Comparison of ENCODE assay signal across 8 mouse cellular contexts in the genomic region with DNA sequence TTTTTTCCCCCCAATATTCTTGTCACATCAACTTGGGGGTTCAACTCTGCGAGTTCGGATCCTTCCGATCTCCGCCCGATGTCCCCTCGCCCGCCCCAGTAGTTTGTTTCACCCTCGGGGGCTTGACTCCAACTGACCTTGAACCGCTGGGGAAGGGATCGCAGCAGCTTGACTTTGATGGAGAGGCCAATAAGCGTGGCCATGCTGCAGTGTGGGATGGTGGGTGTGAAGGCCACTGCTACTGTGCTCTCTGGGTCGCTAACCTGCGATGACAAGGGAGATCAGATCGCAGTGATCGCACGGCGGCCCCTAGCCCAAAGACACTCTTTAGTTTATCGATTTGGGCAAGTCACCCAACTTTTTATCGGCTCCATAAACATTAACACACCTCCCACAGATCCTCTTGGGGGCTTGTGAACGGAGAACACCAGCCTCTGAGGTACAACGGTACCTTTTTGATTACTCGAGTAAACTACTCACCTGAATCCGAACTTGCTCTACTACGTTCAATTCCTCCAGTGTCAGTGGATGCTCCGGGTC. TPM values are rescaled to one million over a fixed set of nuclear protein-coding genes. Genes with fewer than 3 reads are reported as not detected.
A peak's percentile ranks its signal among the peaks of the same experiment; 100 is the strongest.
DNase-seq lines count a peak whose midpoint lies in the region; ATAC-seq and TF ChIP-seq lines count a peak whose summit lies in the region.

No protein-coding gene starts in this region.

- H3K9me3 ChIP-seq in heart, embryonic 13.5 days, result no peaks in the 10 kb centered on the region
- no peaks in the 10 kb centered on the region for H3K9me3 ChIP-seq in G1E (replicated peaks)
- H3K9me3 ChIP-seq in forebrain, embryonic 15.5 days, result no peaks in the 10 kb centered on the region
- no peaks in the 10 kb centered on the region for H3K9me3 ChIP-seq in liver, embryonic 11.5 days (ENCODE audit: control insufficient read depth, low read length)

- no peaks in the 10 kb centered on the region for H3K27me3 ChIP-seq in heart, embryonic 13.5 days (replicated peaks)
- no peaks in the 10 kb centered on the region for H3K27me3 ChIP-seq in G1E (ENCODE audit: insufficient read depth, low read length)
- no peaks in the 10 kb centered on the region for H3K27me3 ChIP-seq in forebrain, embryonic 15.5 days
- no peaks in the 10 kb centered on the region for H3K27me3 ChIP-seq in liver, embryonic 11.5 days (replicated peaks; ENCODE audit: control insufficient read depth, insufficient read depth, low read length)

- H3K4me3 ChIP-seq in heart, embryonic 13.5 days, result peak overlapping the region; percentile 95
- peak overlapping the region; percentile 97 for H3K4me3 ChIP-seq in G1E (ENCODE audit: low read depth, low read length)
- peak overlapping the region; percentile 82 for H3K4me3 ChIP-seq in forebrain, embryonic 15.5 days
- peak overlapping the region; percentile 90 for H3K4me3 ChIP-seq in liver, embryonic 11.5 days (ENCODE audit: low read depth, low read length)

- H3K4me1 ChIP-seq in heart, embryonic 13.5 days, result peaks cover 20% of the 10 kb centered on the region
- peaks cover 41% of the 10 kb centered on the region for H3K4me1 ChIP-seq in G1E (ENCODE audit: insufficient read depth, low read depth, low read length)
- H3K4me1 ChIP-seq in forebrain, embryonic 15.5 days, result peaks cover 21% of the 10 kb centered on the region
- peaks cover 10% of the 10 kb centered on the region for H3K4me1 ChIP-seq in liver, embryonic 11.5 days (replicated peaks; ENCODE audit: control insufficient read depth, insufficient read depth, low read length)

- no peak for TF ChIP-seq CTCF in G1E (IDR thresholded peaks at IDR 0.05; ENCODE audit: low read depth, low read length)

- peaks cover 41% of the 10 kb centered on the region for H3K36me3 ChIP-seq in heart, embryonic 13.5 days
- H3K36me3 ChIP-seq in G1E (replicated peaks), result peaks cover 40% of the 10 kb centered on the region
- peaks cover 18% of the 10 kb centered on the region; the same call in 1 of the 2 replicates for H3K36me3 ChIP-seq in forebrain, embryonic 15.5 days
- H3K36me3 ChIP-seq in liver, embryonic 11.5 days (ENCODE audit: control insufficient read depth, insufficient read depth, low read length), result 0 out of 2 replicates have a peak, but pooled peaks cover 6% of the 10 kb centered on the region

- peak overlapping the region; percentile 83 for H3K27ac ChIP-seq in heart, embryonic 13.5 days (replicated peaks)
- H3K27ac ChIP-seq in forebrain, embryonic 15.5 days (replicated peaks), result peak overlapping the region; percentile 89; the same call in 1 of the 2 replicates
- peak overlapping the region; percentile 52 for H3K27ac ChIP-seq in liver, embryonic 11.5 days (ENCODE audit: low read depth, low read length)

- peak overlapping the region; percentile 88 for H3K4me2 ChIP-seq in heart, embryonic 13.5 days
- H3K4me2 ChIP-seq in forebrain, embryonic 15.5 days (replicated peaks), result peak overlapping the region; percentile 91
- peak overlapping the region; percentile 96 for H3K4me2 ChIP-seq in liver, embryonic 11.5 days

- no peak for DNase-seq in heart, postnatal 4 days
- no peak for DNase-seq in G1E (ENCODE audit: low spot score)
- DNase-seq in liver, embryonic 11.5 days (ENCODE audit: low spot score), result peak; percentile 33
- peak; percentile 38 for DNase-seq in testis, postnatal 10 days (ENCODE audit: low spot score)
- DNase-seq in right cerebral cortex, postnatal 4 days, result no peak
- no peak for DNase-seq in ovary, postnatal 10 days (ENCODE audit: low spot score)

- WGBS in heart, embryonic 13.5 days, result 6% methylated on average over 25 of the region's 25 CpGs
- 11% methylated on average over 25 of the region's 25 CpGs for WGBS in forebrain, embryonic 15.5 days
- 6% methylated on average over 25 of the region's 25 CpGs for WGBS in liver, embryonic 11.5 days

- peak overlapping the region; percentile 95 for H3K9ac ChIP-seq in heart, embryonic 13.5 days
- peak overlapping the region; percentile 83 for H3K9ac ChIP-seq in forebrain, embryonic 15.5 days (replicated peaks)
- H3K9ac ChIP-seq in liver, embryonic 11.5 days (ENCODE audit: low read depth, low read length), result peak overlapping the region; percentile 78

- no peak for ATAC-seq in heart, embryonic 13.5 days (ENCODE audit: extremely low read depth, insufficient number of reproducible peaks, low FRiP score, low TSS enrichment)
- ATAC-seq in G1E (ENCODE audit: extremely low read depth, insufficient number of reproducible peaks, low FRiP score, poor library complexity, severe bottlenecking), result no peak
- peak; percentile 17 for ATAC-seq in forebrain, embryonic 15.5 days (replicated peaks)
- ATAC-seq in liver, embryonic 11.5 days (replicated peaks; ENCODE audit: low FRiP score), result no peak

RNA-seq across cellular contexts. Expression of gene Ciao2b, which starts 0.9 kb away (rescaled TPM):
- 186 and 228 TPM in 2 replicates for polyA plus RNA-seq in heart, embryonic 13.5 days (2015; fragmentation: Nextera tagmentation; extraction: Ambion mirVana)
- 10 to 100 TPM; 82.2 to 85.4 TPM for total RNA-seq in heart, postnatal 4 days (2021)
- 20.3 and 20.9 TPM in 2 replicates for total RNA-seq in G1E (2014; fragmentation: Nextera tagmentation)
- 44.4 and 54.3 TPM in 2 replicates for total RNA-seq in G1E (2017)
- polyA plus RNA-seq in G1E (2012), result 75.3 and 78.3 TPM in 2 replicates
- 145 and 153 TPM in 2 replicates for polyA plus RNA-seq in forebrain, embryonic 15.5 days (2015; fragmentation: Nextera tagmentation; extraction: Ambion mirVana)
- 93.1 and 94.0 TPM in 2 replicates for polyA plus RNA-seq in liver, embryonic 11.5 days (2014; fragmentation: Nextera tagmentation; extraction: Ambion mirVana)

RNA-seq across cellular contexts. Expression of gene Rrad, which starts 9.8 kb away (rescaled TPM):
- 285 and 323 TPM in 2 replicates for polyA plus RNA-seq in heart, embryonic 13.5 days (2015; fragmentation: Nextera tagmentation; extraction: Ambion mirVana)
- 100 to 1,000 TPM; 193 to 274 TPM for total RNA-seq in heart, postnatal 4 days (2021)
- total RNA-seq in G1E (2014; fragmentation: Nextera tagmentation) (4.4 and 6.8 TPM in 2 replicates), G1E (2017) (4.9 and 5.3 TPM in 2 replicates)
- polyA plus RNA-seq in G1E (2012), result 7.2 and 7.9 TPM in 2 replicates
- 2.4 and 3.0 TPM in 2 replicates for polyA plus RNA-seq in forebrain, embryonic 15.5 days (2015; fragmentation: Nextera tagmentation; extraction: Ambion mirVana)
- 1.6 and 4.1 TPM in 2 replicates for polyA plus RNA-seq in liver, embryonic 11.5 days (2014; fragmentation: Nextera tagmentation; extraction: Ambion mirVana)

RNA-seq across cellular contexts. Expression of gene Cdh16, which starts 16.7 kb away (rescaled TPM):
- polyA plus RNA-seq in heart, embryonic 13.5 days (2015; fragmentation: Nextera tagmentation; extraction: Ambion mirVana), result 18.2 and 18.4 TPM in 2 replicates
- total RNA-seq in heart, postnatal 4 days (2021), result 1 to 10 TPM; 2.8 to 4.6 TPM
- total RNA-seq in G1E (2014; fragmentation: Nextera tagmentation), result not detected in 2 replicates
- 0.17 and 0.22 TPM in 2 replicates for total RNA-seq in G1E (2017)
- polyA plus RNA-seq in G1E (2012), result not detected in 2 replicates
- not detected in 2 replicates for polyA plus RNA-seq in forebrain, embryonic 15.5 days (2015; fragmentation: Nextera tagmentation; extraction: Ambion mirVana)
- polyA plus RNA-seq in liver, embryonic 11.5 days (2014; fragmentation: Nextera tagmentation; extraction: Ambion mirVana), result 0.18 and 0.34 TPM in 2 replicates

RNA-seq across cellular contexts. Expression of gene Pdp2, which starts 49.6 kb away (rescaled TPM):
- 7.1 and 7.3 TPM in 2 replicates for polyA plus RNA-seq in heart, embryonic 13.5 days (2015; fragmentation: Nextera tagmentation; extraction: Ambion mirVana)
- total RNA-seq in heart, postnatal 4 days (2021), result 1 to 10 TPM; 5.0 to 5.4 TPM
- total RNA-seq in G1E (2014; fragmentation: Nextera tagmentation) (14.2 and 17.7 TPM in 2 replicates), G1E (2017) (20.4 and 22.8 TPM in 2 replicates)
- polyA plus RNA-seq in G1E (2012), result 3.1 and 4.4 TPM in 2 replicates
- 17.8 and 18.7 TPM in 2 replicates for polyA plus RNA-seq in forebrain, embryonic 15.5 days (2015; fragmentation: Nextera tagmentation; extraction: Ambion mirVana)
- 10.6 and 11.1 TPM in 2 replicates for polyA plus RNA-seq in liver, embryonic 11.5 days (2014; fragmentation: Nextera tagmentation; extraction: Ambion mirVana)

Comparison
In these comparisons a context has a peak if more than half of its experiments do, and no peak if none do; other contexts are left out.
1. DNase-seq: peak in liver, embryonic 11.5 days (single experiment) and testis, postnatal 10 days (single experiment); none in heart, postnatal 4 days (single experiment), G1E (single experiment), right cerebral cortex, postnatal 4 days (single experiment) and ovary, postnatal 10 days (single experiment).
2. RNA of gene Rrad, which starts 9.8 kb away (polyA plus RNA-seq): 285 to 323 TPM in heart, embryonic 13.5 days; 7.2 to 7.9 TPM in G1E, 1.6 to 4.1 TPM in liver, embryonic 11.5 days and 2.4 to 3.0 TPM in forebrain, embryonic 15.5 days; every median in the first group is over 10 times any median in the second.
3. RNA of gene Cdh16, which starts 16.7 kb away (polyA plus RNA-seq): 18.2 to 18.4 TPM in heart, embryonic 13.5 days; 0.18 to 0.34 TPM in liver, embryonic 11.5 days, not detected in forebrain, embryonic 15.5 days and not detected in G1E; every median in the first group is over 10 times any median in the second.
4. Peak in every context shown above with its lines, with median percentiles within 50 percentile points of each other: H3K27ac ChIP-seq, H3K4me2 ChIP-seq, H3K4me3 ChIP-seq and H3K9ac ChIP-seq.